Mouse (Mus musculus) inflammation-experienced regulatory T-cells, adult 6 months (primary cell): ENCODE measurements around the gene Ccnk. TPM values are rescaled to one million over a fixed set of nuclear protein-coding genes. Genes with fewer than 3 reads are reported as not detected.

Experiments used
- ATAC-seq: one replicate; pipeline ENCODE4 v1.8.0; 2017
- polyA plus RNA-seq, 3 experiments: library from polyadenylated mRNA; unstranded; fragments of 100-300 nt; shearing (Covaris generic); gene quantifications; one replicate each; pipeline ENCODE4 v1.2.1; 2017

The Ccnk gene
- polyA plus RNA-seq, 3 experiments from 2014 or later = 3.9 to 6.3 (median 5.2) TPM

DNA sequence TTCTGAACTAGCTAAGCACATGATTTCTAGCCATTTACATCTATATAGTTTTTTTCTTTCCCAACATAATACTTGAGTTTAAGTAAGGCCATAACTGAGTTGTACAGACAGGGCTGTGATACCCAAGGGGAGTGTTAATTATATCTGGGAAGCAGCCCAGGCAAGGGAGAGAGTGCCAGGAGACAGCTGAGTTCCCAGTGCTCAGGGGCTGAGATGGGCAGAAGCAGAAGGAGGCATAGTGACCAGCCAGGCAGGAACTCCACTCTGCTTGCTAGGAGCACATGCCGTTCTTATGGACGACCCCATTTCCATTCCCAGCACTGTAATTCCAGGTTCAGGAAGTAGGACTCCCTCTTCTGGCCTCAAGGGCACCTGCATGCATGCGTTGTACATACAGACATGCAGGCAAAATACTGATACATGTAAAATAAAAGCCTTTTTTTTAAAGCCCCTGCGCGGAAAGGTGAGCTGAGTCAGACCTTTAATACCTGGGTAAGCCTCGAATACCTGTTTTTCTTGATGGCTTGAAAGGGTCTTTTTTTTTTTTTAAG lies 8.2 kb downstream of the Ccnk start:
- no peak for ATAC-seq

DNA sequence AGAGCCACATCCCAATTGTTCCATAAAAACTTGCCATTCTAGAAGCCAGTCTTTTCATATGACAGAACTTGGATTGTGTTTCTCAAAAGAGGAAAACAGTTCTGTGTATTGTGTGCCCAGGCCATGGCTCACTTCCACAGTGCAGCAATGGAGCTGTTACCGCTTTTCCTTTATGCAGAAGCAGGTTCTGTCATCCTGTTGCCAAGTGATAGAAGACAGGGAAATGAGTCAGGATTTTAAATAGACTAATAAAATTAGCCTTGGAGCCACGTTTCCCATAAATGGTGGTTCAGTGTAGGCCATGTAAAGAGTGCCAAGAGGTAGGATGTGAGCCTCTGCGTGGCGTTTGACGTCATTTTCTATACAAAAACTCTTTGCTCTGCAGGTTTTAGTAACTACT lies 14.5 kb downstream of the Ccnk start:
- ATAC-seq = no peak

DNA sequence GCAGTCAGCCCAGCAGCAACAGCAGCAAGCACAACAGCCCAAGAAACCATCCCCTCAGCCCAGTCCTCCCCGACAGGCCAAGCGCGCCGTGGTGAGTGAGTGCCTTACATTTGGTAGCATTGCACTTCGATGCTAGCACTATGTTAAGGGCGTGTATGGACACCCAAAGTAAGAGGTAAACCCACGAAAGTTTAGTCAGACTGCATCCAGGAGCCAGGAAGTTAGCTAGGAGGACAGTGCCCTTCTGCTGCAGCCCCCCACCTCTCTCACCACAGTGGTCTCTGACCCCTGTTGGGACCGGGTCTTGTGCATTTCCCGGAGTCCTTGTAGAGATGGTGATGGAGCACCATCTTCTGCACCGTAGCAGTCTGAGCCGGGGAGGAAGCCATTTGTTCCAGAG lies 16.4 kb downstream of the Ccnk start:
- ATAC-seq = no peak

DNA sequence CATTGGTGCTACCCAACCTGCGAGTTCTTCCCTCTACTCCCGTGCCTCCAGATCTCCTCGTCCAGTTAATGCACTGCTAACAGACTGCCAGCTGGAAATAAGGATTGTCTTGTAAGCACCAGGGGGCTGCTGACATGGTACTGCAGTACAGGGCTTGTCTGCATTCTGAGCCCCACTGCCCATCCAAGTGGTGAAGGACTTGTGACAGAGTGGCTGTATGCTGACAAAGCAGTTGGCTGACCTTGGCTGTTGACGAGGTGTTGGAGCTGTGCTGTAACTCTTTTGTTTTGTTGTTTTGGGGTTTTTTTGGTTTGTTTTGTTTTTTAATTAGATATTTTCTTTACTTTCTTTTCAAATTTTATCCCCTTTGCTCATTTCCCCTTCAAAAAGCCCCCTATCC lies 19.1 kb downstream of the Ccnk start:
- no peak for ATAC-seq

DNA sequence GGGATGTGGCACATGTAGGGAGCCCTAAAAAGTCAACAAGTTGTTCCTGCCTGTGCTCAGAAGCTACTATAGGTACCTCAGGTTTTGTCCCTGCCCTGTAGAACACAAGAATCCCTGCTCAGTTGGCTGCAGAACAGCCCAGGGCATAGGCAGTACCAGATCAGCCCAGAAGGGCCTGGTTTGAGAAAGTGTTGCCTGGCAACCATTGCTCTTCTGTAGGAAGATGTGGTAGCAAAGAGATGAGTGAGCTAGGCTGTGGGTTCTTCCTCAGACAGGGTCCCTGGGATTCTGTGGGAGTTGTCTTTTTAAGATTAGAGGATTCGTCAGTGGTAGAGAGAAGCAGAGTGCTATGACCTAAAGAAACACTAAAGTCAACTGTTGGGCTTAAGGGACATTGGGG lies 20.7 kb downstream of the Ccnk start:
- no peak for ATAC-seq

DNA sequence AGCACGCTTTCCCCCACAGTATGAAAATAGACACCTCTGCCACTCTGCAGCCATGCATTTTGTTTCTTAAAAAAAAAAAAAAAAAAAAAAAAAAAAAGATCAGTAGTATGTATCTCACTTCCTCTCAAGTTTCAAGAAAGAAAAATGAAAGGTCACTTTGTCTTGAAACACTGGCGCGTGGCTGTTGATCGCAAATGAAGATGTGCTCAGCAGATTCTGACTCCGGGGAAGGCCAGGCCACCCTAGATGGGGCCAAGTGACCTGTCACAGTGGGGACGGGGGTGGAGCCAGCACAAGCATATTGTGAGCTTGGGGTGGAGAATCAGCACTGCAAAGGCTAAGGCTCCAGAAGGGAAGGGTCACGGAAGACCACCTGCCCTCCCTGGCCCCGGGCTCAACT lies 24.5 kb downstream of the Ccnk start:
- ATAC-seq = peak; percentile 54

DNA sequence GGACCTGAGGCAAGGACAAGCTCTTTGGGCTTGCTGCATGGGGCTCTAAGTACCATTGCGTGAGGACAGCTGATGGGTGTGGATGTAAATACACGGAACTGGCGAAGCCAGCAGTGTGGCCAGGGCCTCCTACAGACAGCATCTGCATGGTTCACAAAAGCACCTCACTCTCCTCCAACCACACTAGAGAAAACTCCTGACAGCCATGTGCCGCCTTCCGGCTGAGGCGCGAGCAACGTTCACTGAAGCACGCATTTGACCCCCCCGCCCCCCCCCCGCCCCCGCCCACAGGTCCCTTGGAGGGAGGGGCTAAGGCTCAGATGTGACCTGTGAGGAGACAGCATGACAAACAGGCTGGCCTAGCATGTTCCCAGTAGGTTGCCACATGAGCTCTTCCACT lies 25.6 kb downstream of the Ccnk start:
- ATAC-seq = peak; percentile 53

DNA sequence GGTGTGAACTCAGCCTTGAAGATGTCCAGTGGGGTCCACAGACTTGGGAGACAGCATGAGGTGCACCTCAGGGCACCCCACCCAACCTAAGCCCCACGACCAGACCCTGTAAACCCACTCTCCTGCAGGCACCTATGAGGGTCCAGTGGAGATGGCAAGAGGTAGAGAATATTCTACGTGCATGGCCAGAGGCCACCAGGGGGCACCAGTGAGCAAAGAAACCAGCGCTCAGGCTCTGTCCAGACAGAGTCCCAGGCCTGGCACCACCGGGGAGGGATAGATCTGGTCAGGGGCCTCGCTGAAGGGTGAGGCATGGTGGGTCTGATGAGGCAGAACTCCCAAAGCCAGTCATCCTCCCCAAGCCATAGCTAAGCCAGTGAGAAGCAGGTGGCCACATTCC lies 27.3 kb downstream of the Ccnk start:
- ATAC-seq = no peak

DNA sequence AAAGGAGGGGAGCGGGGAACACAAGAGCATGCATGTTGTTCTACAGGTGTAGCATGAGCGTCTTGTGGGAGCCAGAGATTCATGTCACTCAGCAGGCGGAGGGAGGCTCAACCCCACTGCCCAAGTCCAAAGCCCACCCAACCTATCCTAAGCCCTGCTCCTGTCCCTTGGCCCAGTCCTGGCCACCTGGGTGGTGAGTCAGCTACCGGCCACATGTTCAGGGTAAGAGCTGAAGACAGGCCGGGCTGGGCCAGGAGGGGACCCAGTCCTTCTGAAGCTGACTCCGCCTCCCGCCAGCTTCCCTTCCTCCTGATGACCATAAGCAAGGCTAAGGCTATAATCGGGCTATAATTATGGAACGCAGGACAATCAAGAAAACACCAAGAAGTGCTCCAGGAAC lies 28.8 kb downstream of the Ccnk start:
- ATAC-seq = no peak

DNA sequence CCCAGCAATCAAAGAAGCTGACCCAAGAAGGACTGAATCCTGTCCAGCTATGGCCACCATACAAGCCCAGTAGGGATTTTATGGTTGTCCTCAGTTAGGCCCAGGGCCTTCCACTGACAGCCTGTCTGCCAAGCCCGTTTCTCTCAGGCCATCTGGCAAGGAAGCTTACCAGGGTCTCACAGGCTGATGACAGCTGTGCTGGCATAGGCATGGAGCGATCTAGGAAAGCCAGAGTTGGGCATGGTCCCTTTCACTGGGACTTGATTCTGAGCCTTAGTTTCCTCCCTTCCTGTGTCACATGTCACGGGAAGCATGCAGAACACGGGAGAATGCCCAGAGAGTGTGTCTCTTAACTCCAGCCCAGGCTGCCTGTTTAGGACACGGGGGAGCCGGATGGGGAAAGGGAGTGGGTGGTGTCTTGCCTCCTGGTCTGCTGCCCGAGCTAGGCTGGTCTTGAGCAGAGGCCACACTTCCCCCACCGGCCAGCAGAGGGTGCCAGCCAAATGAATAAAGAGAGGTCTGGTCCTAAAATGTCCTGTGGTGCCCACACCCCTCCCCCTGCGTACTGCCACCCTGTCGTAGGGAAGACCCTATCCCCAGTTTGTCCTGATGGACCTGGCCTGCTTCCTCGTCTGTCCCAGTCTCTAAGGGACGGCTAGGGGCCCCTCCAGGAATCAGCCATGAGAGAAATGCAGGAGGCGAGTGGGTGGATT lies 29.5 kb downstream of the Ccnk start:
- ATAC-seq = no peak

DNA sequence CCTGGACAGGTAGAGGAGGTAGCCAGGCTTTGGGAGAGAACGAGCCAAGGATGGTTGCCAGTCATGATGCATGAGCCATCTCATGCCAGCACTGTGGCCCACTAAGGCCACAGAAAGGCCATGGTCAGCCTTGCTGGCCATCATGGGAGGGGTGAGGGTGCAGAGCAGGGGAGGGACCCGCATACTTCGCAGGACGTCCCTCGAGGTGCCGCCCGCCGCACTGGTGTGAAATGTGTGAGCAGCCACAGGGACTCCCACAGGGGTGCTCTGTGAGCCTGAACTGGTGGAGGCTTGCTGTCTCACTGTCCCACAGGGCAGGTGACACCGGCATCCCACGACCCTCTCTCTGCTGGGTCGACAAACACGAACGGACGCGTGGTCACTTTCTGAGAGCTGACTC lies 31.2 kb downstream of the Ccnk start:
- no peak for ATAC-seq

DNA sequence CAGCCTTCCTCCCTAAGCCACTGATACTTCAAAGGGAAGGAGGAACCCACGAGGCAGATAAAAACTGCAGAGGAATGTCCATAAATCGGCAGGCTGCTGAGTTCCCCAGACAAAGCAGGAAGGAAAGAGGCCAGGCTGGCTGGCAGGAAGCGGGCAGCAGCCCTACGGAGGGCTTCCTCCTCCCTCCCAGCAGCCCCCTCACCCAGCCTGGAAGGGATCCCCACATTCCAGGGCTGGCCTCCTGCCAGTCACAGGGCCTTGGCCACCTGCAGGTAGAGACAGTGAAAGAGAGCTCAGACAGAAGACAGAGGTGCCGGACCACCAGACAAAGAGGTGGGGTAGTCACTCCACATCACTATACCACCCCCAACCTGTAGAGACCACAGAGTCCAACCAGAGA lies 32.7 kb downstream of the Ccnk start:
- no peak for ATAC-seq

DNA sequence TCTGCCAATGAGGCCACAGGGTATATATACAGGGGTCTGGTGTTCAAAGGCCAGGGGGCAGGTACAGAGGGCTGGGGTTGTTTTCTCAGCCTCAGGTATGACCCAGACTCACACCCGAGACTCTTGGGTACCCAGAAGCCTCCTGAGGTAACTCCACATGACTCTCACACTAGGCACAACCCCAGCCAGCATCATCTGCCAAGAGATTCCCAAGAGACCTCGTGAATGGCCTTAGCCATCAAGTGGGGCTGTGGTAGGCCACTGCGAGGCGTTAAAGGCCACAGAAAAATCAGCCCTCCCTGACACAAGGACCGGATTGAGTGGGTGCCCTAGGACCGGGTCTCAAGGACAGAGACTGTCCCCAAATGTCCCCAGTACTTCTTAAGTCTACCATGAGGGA lies 33.1 kb downstream of the Ccnk start:
- ATAC-seq = no peak

DNA sequence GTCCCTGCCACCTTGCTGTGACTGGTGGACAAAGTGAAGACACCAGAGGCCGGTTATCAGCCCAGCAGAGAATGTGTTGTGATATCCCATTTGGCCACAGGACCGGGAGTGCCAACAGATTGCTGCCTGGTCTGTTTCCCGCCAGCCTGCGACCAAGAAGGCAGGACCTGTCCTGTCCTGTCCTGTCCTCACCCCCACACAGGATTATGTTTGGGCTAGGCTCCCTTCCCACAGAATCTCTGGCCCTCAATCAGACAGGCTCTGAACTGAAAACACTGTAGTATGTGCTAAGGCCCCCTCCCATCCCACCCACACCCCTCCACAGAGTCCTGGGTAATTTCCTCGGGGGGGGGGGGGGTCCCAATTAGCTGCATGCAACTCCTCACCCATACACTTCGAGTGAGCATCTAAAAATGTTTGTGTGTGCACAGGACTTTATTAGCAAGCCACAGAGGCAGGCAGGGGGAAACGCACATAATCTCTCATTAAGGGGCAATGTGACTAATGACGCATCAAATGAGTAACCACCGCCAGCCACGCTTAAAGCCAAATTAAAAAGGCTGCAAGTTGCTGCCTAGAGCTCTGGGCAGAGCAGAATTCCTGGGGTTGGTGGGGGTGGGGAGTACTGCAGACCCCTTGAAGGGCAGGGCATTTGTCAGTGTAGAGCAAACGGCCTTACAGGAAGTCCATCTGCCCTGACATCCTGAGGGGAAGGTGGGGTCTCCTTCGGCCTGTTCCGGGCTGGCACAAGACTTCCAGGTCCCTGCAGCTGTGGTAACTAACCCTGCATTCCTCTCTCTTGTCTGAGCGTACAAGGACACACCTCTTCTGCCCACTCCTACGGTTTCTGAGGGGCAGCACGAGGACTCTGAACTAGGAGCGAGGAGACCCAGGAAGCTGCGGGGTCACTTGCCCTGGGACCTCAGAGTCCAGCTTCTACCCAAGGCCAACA lies 34.0 kb downstream of the Ccnk start:
- no peak for ATAC-seq

DNA sequence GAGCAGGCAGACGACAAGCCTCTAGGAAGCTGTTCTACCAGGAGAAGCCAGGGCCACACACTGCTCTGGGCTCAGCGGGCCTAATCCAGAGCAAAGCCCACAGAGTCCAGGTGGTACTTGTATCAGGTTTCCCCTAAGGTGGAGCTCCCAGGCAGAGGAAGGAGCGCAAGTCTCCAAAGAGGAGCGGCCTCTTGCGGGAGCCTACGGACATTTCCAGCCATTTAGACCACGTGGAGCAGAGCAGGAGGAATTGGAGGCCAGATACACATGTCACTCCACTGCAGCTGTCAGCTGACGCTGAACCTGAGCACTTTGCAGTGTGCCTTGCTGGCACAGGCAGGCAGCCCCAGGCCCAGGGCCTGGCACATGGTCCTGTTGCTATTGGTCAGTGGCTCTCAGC lies 35.7 kb downstream of the Ccnk start:
- ATAC-seq = no peak

DNA sequence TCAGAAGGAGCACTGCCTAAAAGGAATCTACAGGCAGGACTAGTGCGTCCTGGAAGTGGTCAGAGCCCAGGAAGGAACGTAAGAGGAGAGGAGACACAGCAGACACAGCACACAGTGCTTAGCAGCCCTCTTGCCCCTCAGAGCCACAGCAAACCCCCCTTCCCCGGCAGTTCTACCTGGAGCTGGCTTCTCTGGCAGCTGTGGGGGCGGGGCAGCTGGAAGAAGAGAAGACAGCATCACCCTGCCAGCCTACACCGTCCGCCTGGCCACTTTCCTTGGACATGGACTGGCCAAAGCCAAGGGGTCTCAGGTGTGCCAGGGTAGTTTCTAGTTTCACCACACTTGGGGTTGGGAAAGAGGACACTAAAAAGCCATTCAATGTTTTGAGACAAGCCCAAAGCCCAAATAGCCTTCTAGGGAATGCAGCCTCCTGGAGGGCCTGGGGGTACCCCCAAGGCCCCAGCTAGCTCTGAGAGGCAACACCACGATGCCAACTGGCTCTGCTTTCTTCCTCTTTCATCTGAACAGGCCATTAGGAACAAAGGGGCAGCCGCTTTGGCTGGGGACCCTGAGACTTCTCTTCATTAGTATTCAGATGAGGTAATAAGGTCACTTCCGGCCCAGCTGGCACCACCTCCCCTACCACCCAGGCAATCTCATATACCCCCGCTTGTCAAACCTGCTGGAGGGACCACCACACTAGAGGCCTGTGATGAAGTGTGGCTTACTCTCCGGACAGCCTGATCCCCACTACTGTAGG lies 37.4 kb downstream of the Ccnk start:
- ATAC-seq = no peak

DNA sequence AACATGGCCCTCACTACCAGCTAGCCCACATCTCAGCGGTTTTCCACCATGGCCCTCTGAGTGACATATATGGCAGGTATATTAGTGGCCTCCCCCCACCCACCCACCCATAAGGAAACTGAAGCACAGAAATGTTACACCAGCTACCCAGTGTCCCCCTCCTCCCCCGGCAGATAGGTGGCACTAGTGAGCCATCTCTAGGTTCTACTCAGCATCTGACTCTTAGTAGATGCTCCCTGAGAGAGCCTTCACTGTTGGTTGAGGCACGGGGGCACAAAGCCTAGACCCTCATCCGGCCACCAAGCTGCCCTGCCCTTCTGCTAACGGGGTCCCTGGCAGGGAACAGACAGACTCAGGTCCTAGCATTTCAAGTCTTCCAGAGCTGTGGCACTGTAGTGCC lies 38.2 kb downstream of the Ccnk start:
- no peak for ATAC-seq

DNA sequence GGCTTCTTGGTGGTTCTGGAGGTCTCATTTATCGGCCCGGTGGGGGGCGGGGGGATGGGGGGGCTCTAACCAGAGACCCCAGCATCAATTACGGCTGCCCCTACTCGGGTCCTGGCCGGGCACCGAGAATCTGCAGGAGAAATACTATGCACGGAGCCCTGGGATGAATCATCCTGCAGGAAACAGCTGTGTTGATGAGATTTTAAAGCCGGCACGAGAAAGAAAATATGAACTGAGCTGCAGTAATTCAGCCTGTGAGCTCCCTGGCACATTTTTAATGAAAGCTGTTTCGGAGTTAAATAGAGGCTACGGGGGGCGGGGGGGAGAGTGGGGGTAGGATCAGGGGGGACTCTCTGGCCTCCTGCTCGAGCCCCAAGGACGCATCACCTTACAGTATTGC lies 39.8 kb downstream of the Ccnk start:
- ATAC-seq = no peak

DNA sequence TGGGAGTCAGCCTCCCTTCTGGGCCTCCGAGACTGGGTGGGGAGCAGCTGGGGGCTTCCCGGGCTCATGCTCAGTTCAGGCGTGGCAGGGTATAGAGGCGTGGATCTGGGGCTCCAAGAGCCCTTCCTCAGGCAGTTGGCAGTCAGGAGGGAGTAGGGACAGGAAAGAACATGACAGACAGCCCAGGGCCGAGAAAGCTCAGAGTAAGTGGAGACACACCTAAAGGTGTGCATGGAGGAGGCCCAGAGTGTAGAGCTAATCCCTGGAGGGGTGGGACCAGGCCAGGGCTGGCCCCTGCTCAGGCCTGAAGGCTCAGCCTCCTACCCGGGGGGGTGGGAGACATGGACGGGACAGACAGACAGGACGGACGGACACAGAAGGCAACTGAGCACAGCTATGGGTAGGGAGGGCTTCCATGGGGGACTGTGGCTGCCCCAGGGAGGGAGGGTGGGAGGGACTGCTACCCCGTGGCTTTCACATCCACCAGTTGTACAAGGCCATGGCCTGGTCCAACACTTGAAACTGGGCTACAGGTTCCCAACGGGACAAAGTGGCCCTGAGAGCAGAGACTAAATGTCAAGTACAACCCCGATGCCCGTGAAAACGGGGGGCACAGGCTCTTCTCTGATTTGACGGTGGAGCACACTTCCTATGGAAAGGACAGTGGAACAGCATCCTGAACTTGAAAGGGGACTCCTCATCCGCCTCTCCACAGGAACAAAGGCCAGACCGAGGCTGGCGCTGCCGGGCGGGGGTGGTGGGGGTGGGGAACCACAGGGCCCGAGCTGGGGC lies 40.6 kb downstream of the Ccnk start:
- no peak for ATAC-seq

DNA sequence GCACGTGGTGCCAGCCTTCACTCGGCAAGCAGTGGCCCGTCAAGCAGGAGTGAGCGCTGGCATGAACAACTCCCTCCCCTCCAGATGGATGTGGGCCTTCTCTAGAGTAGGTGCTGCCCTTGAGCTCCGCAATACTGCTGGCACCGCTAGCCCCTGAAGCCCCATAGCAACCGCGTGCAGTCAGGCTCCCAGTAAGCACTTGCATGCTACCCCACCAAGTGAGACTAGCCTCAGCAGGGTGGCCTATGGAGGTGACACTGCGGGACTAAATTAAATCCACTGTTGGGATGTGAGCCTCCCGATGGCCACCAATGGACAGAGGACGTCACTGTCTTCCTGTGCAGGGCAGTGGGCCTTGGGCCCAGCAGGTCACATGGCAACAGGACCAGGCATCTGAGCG lies 41.2 kb downstream of the Ccnk start:
- no peak for ATAC-seq

DNA sequence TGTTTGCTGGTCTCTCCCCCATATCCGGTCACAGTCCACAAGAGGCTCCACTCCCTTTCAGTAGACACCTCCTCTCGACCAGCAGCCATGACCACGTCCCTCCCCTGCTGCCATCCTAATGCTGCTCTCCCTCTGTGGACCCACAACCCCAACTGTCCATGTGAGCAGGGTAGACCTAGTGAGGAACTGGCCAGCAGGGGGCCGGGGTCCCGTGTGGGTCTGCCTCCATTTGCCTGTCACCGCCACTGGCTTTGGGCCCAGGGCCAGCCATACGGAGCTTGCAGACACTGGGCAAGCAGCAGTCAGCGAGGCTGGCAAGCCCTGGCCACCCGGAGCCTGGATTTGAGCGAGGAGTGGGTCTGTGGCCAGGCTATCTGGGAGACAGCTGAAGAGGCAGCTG lies 41.8 kb downstream of the Ccnk start:
- no peak for ATAC-seq

DNA sequence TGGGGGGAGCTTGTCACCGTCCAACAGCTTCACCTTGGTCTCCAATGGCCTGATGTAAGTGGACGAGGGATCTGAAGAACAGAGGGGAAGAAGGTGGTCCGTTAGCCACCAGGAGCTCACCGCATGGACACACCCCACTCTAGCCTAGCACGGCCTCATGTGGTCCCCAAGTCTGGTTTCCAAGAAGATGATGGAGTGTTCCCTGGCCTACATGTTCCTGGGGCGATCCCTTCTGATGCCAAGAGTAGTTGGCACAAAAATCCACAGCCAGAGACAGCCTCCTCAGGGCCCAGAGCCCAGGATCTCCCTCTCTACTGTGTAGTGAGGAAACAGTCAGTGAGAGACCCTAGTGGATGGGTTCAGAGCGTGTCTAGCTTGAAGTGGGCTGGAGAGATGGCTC lies 42.3 kb downstream of the Ccnk start:
- ATAC-seq = no peak
